Mouse (Mus musculus): Measurements from ENCODE around the gene Epb41l4b.

- TF ChIP-seq EP300 (IDR thresholded peaks at IDR 0.05) (no peak), CTCF (IDR thresholded peaks at IDR 0.05) (no peak)
Measured at GRCm38 (mm10) chr4:57016366-57017171, 126.7 kb downstream of the Epb41l4b start.

All from lung, postnatal 0 days (tissue).